Mouse (Mus musculus) inflammation-experienced regulatory T-cells, adult 16 weeks (primary cell): ENCODE results near the gene Rel. TPM values are rescaled to one million over a fixed set of nuclear protein-coding genes. Genes with fewer than 3 reads are reported as not detected.

Source experiments
- polyA plus RNA-seq: library from polyadenylated mRNA; unstranded; fragments of 100-300 nt; shearing (Covaris generic); gene quantifications from one replicate; pipeline ENCODE4 v1.2.1, GENCODE M21; 2017

The Rel gene
- 40.0 TPM for polyA plus RNA-seq

DNA sequence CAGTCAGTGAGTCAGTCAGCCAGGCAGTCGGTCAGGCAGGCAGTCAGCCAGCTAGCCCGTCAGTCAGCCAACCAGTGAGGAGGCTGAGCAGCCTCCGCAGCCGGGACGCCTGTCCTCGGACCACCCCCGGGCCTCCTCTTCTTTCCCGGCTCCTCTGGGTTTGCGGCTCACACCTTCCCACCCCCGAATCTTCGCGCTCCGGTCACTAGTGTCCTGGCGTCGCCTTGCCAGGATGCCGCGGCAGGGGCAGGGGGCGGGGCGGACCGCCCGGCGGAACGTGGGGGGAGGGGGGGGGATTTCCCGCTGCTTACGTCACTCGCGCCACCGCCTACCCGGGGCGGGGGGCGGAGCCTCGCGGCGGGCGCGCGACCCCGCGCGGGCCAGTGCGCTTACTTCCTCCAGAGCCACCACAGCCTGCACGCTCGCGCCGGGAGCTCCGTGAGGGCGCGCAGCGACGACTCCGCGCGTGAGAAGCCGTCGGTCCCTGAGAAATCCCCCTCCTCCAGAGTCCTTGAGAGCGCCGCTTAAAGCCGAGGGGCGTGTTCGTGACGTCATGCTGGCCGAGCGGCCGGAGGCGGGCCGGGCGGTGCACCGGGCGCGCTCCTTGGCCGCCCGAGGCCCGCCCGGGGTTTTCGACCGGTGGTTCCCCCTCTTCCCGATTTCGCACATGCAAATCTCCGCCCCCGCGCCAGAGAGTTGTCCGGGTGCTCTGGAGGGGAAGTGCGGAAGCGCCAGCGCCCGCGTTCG is at the start of gene Rel:
Gene Rel (minus strand): TSS at position 211 of the 747 bp plus-strand sequence.

Other genes starting within 250 kb of the Rel start
- not detected for gene 1700093K21Rik, start 249.8 kb downstream of the Rel start, polyA plus RNA-seq
- 1.7 TPM for gene 0610010F05Rik, start 137.3 kb downstream of the Rel start, polyA plus RNA-seq
- 27.4 TPM for gene Pus10, start 105.3 kb downstream of the Rel start, polyA plus RNA-seq
- 30.8 TPM for gene Pex13, start 105.0 kb downstream of the Rel start, polyA plus RNA-seq
- 67.2 TPM for gene Papolg, start 124.3 kb upstream of the Rel start, polyA plus RNA-seq